Comparison of ENCODE assay signal across 9 mouse cellular contexts in the genomic region with DNA sequence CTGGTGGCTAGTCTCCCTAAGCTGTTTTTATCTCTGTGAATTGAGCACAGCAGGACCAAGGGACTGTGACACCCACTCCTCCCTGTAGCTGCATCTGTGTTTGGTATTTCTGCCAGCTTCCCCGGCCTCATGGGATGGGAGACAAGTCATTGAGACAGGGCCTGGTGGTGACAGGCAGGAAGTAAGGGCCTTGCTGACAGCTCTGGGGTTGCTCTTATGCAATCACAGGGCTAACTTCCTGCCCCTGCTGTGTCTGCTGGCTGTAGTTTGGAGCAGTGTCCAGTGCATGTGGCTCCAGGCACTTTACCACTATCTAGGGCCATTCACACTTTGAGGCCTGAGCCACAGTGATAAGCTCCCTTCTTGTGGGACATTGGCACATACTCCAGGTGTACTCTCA. TPM values are rescaled to one million over a fixed set of nuclear protein-coding genes. Genes with fewer than 3 reads are reported as not detected.
A peak's percentile ranks its signal among the peaks of the same experiment; 100 is the strongest.
DNase-seq lines count a peak whose midpoint lies in the region; ATAC-seq and TF ChIP-seq lines count a peak whose summit lies in the region.
"Had no signal": no experiment of that assay in that cellular context is flagged by ENCODE, and none has a peak within 500 bp of the region (broad histone marks: within the 10 kb centered on the region; RNA-seq: fewer than 3 reads in every experiment).

No protein-coding gene starts in this region.

- no peak for TF ChIP-seq CTCF in bone marrow macrophage, adult 2 months (IDR thresholded peaks at IDR 0.05; ENCODE audit: low read depth, low read length)

- H3K27me3 ChIP-seq in lung, embryonic 16.5 days (ENCODE audit: control insufficient read depth, insufficient read depth, low read depth, low read length): no peaks in the 10 kb centered on the region
- H3K27me3 ChIP-seq: limb, embryonic 12.5 days had no signal

- whole genome bisulfite sequencing in lung, embryonic 16.5 days: 16% methylated on average over 1 of the region's 1 CpGs

- H3K4me1 ChIP-seq in bone marrow macrophage, adult 2 months (ENCODE audit: control insufficient read depth, insufficient read depth, low read length): peaks cover 26% of the 10 kb centered on the region
- peaks cover 11% of the 10 kb centered on the region for H3K4me1 ChIP-seq in lung, embryonic 16.5 days (replicated peaks; ENCODE audit: control insufficient read depth, insufficient read depth, low read length)

- DNase-seq in gastrocnemius, postnatal 25 days: peak; percentile 45
- no peak for DNase-seq in gastrocnemius, postnatal 10 days
- DNase-seq in kidney, adult 8-10 months: peak; percentile 28 to 45
- no peak for DNase-seq in cerebellum, adult 8-10 months
- no peak for DNase-seq in c-Kit-positive CD71-positive TER-119-positive erythroid progenitor cells, embryonic 14.5 days (ENCODE audit: low spot score)
- no peak for DNase-seq in urinary bladder, postnatal 4 days (ENCODE audit: low spot score in 2 of 2)

- H3K9ac ChIP-seq in lung, embryonic 16.5 days (ENCODE audit: low read length): no peak overlapping the region
- H3K9ac ChIP-seq: limb, embryonic 12.5 days had no signal

- peak; percentile 86 for ATAC-seq in lung, embryonic 16.5 days (ENCODE audit: low read depth)

- peak overlapping the region; percentile 52 for H3K27ac ChIP-seq in bone marrow macrophage, adult 2 months (ENCODE audit: insufficient read depth, low read depth, low read length)
- peak overlapping the region; percentile 21; the same call in 1 of the 2 replicates for H3K27ac ChIP-seq in lung, embryonic 16.5 days (ENCODE audit: low read length)
- H3K27ac ChIP-seq: limb, embryonic 12.5 days had no signal

- no peak overlapping the region for H3K4me3 ChIP-seq in bone marrow macrophage, adult 2 months (ENCODE audit: insufficient read depth, low read length)
- no peak overlapping the region for H3K4me3 ChIP-seq in lung, embryonic 16.5 days (ENCODE audit: low read length)
- H3K4me3 ChIP-seq: limb, embryonic 12.5 days had no signal

- no peak overlapping the region for H3K4me2 ChIP-seq in lung, embryonic 16.5 days (ENCODE audit: low read depth, low read length)
- H3K4me2 ChIP-seq: limb, embryonic 12.5 days had no signal

- TF ChIP-seq POLR2A in bone marrow macrophage, adult 2 months (IDR thresholded peaks at IDR 0.05; ENCODE audit: borderline replicate concordance, low read depth, low read length): no peak

- no peaks in the 10 kb centered on the region for H3K9me3 ChIP-seq in lung, embryonic 16.5 days (ENCODE audit: control insufficient read depth, low read length)
- H3K9me3 ChIP-seq: limb, embryonic 12.5 days had no signal

- H3K36me3 ChIP-seq in lung, embryonic 16.5 days (ENCODE audit: control insufficient read depth, insufficient read depth, low read length): no peaks in the 10 kb centered on the region
- H3K36me3 ChIP-seq: limb, embryonic 12.5 days had no signal

RNA-seq across cellular contexts. Expression of a gene that starts 48.6 kb away (rescaled TPM):
- total RNA-seq in gastrocnemius, postnatal 25 days (2021): 1 to 10 TPM; 5.2 to 8.3 TPM
- 1 to 10 TPM; 3.9 to 5.3 TPM for total RNA-seq in gastrocnemius, postnatal 10 days (2021)
- not detected in 2 replicates for polyA plus RNA-seq in bone marrow macrophage, adult 2 months (2012; ENCODE audit: insufficient read depth, insufficient read length, missing spikeins)
- 8.4 and 9.3 TPM in 2 replicates for polyA plus RNA-seq in lung, embryonic 16.5 days (2015; fragmentation: Nextera tagmentation; extraction: Ambion mirVana)

Comparison
In these comparisons a context has a peak if more than half of its experiments do, and no peak if none do; other contexts are left out.
1. DNase-seq: peak in gastrocnemius, postnatal 25 days (single experiment) and kidney, adult 8-10 months (2 of 2); none in gastrocnemius, postnatal 10 days (single experiment), cerebellum, adult 8-10 months (single experiment), c-Kit-positive CD71-positive TER-119-positive erythroid progenitor cells, embryonic 14.5 days (single experiment) and urinary bladder, postnatal 4 days (0 of 2).